Mouse (Mus musculus): Measurements from ENCODE around the gene Eif5. TPM values are rescaled to one million over a fixed set of nuclear protein-coding genes. Genes with fewer than 3 reads are reported as not detected.
A peak's percentile ranks its signal among the peaks of the same experiment; 100 is the strongest.

Eif5 gene
- polyA plus RNA-seq (2015; fragmentation: Nextera tagmentation; extraction: Ambion mirVana), result 372 and 404 TPM in 2 replicates

GRCm38 (mm10) chr12:111537796-111538291, at the start of gene Eif5:
Eif5 (plus strand) TSS chr12:111538016.
- peak; percentile 99 for ATAC-seq (replicated peaks; ENCODE audit: insufficient number of reproducible peaks, insufficient read depth, low FRiP score, low read depth)
- H3K9me3 ChIP-seq (replicated peaks), result no peaks in the 10 kb centered on the region
- peak within 1 kb of the TSS; percentile 77 for H3K4me3 ChIP-seq
- H3K36me3 ChIP-seq, result peaks cover 39% of the 10 kb centered on the region
- peak within 1 kb of the TSS; percentile 97 for H3K27ac ChIP-seq
- WGBS, result under 1% methylated on average over 46 of the region's 47 CpGs
- peak within 1 kb of the TSS; percentile 75 for H3K4me2 ChIP-seq
- H3K27me3 ChIP-seq, result no peaks in the 10 kb centered on the region
- peaks cover 42% of the 10 kb centered on the region for H3K4me1 ChIP-seq (replicated peaks)
- peak within 1 kb of the TSS; percentile 98 for H3K9ac ChIP-seq

- Histone ChIP-seq H3K4me2 (no peak overlapping the region), H3K9me3 (replicated peaks) (no peaks in the 10 kb centered on the region), H3K27me3 (peaks cover 56% of the 10 kb centered on the region), H3K36me3 (no peaks in the 10 kb centered on the region), H3K4me3 (no peak overlapping the region), H3K9ac (no peak overlapping the region), H3K4me1 (replicated peaks) (peaks cover 19% of the 10 kb centered on the region), H3K27ac (no peak overlapping the region)
- ATAC-seq (replicated peaks; ENCODE audit: insufficient number of reproducible peaks, insufficient read depth, low FRiP score, low read depth), result no peak
- 70% methylated on average over 11 of the region's 11 CpGs for WGBS
These were observed 48.5 kb upstream of the Eif5 start for GRCm38 (mm10) chr12:111489261-111489865.

- Histone ChIP-seq H3K9ac (no peak overlapping the region), H3K4me2 (no peak overlapping the region), H3K36me3 (no peaks in the 10 kb centered on the region), H3K27me3 (peaks cover 5% of the 10 kb centered on the region), H3K4me3 (no peak overlapping the region), H3K27ac (no peak overlapping the region), H3K9me3 (replicated peaks) (no peaks in the 10 kb centered on the region), H3K4me1 (replicated peaks) (no peaks in the 10 kb centered on the region)
- WGBS, result 67% methylated on average over 4 of the region's 4 CpGs
- no peak for ATAC-seq (replicated peaks; ENCODE audit: insufficient number of reproducible peaks, insufficient read depth, low FRiP score, low read depth)
These were observed 42.9 kb upstream of the Eif5 start for GRCm38 (mm10) chr12:111494931-111495330.

- Histone ChIP-seq H3K9ac (no peak overlapping the region), H3K4me2 (no peak overlapping the region), H3K27ac (no peak overlapping the region), H3K36me3 (no peaks in the 10 kb centered on the region), H3K4me1 (replicated peaks) (no peaks in the 10 kb centered on the region), H3K9me3 (replicated peaks) (no peaks in the 10 kb centered on the region), H3K4me3 (no peak overlapping the region), H3K27me3 (no peaks in the 10 kb centered on the region)
- WGBS, result 44% methylated on average over 2 of the region's 2 CpGs
- no peak for ATAC-seq (replicated peaks; ENCODE audit: insufficient number of reproducible peaks, insufficient read depth, low FRiP score, low read depth)
These were observed 40.7 kb upstream of the Eif5 start for GRCm38 (mm10) chr12:111497076-111497475.

- H3K9me3 ChIP-seq (replicated peaks), result no peaks in the 10 kb centered on the region
- ATAC-seq (replicated peaks; ENCODE audit: insufficient number of reproducible peaks, insufficient read depth, low FRiP score, low read depth), result no peak
- WGBS, result 60% methylated on average over 5 of the region's 5 CpGs
- H3K4me3 ChIP-seq, result no peak overlapping the region
- H3K36me3 ChIP-seq, result no peaks in the 10 kb centered on the region
- peaks cover 11% of the 10 kb centered on the region; the same call in 1 of the 2 replicates for H3K27me3 ChIP-seq
- peaks cover 2% of the 10 kb centered on the region for H3K4me1 ChIP-seq (replicated peaks)
- H3K9ac ChIP-seq, result no peak overlapping the region
- no peak overlapping the region for H3K27ac ChIP-seq
- no peak overlapping the region for H3K4me2 ChIP-seq
These were observed 38.2 kb upstream of the Eif5 start for GRCm38 (mm10) chr12:111499617-111500016.

- Histone ChIP-seq H3K27me3 (peaks cover 13% of the 10 kb centered on the region; the same call in 1 of the 2 replicates), H3K4me3 (no peak overlapping the region), H3K9me3 (replicated peaks) (no peaks in the 10 kb centered on the region), H3K36me3 (no peaks in the 10 kb centered on the region), H3K9ac (no peak overlapping the region), H3K27ac (no peak overlapping the region), H3K4me2 (no peak overlapping the region), H3K4me1 (replicated peaks) (peaks cover 4% of the 10 kb centered on the region)
- 24% methylated on average over 5 of the region's 5 CpGs for WGBS
- ATAC-seq (replicated peaks; ENCODE audit: insufficient number of reproducible peaks, insufficient read depth, low FRiP score, low read depth), result no peak
These were observed 37.1 kb upstream of the Eif5 start for GRCm38 (mm10) chr12:111500725-111501124.

GRCm38 (mm10) chr12:111503063-111503567, 34.7 kb upstream of the Eif5 start:
- no peaks in the 10 kb centered on the region for H3K9me3 ChIP-seq (replicated peaks)
- no peak for ATAC-seq (replicated peaks; ENCODE audit: insufficient number of reproducible peaks, insufficient read depth, low FRiP score, low read depth)
- no peaks in the 10 kb centered on the region for H3K36me3 ChIP-seq
- H3K4me2 ChIP-seq, result no peak overlapping the region
- no peak overlapping the region for H3K27ac ChIP-seq
- H3K27me3 ChIP-seq, result peaks cover 13% of the 10 kb centered on the region; the same call in 1 of the 2 replicates
- peaks cover 4% of the 10 kb centered on the region for H3K4me1 ChIP-seq (replicated peaks)
- no peak overlapping the region for H3K4me3 ChIP-seq
- WGBS, result 64% methylated on average over 12 of the region's 12 CpGs
- no peak overlapping the region for H3K9ac ChIP-seq

GRCm38 (mm10) chr12:111503571-111503970, 34.2 kb upstream of the Eif5 start:
- Histone ChIP-seq H3K4me3 (no peak overlapping the region), H3K9me3 (replicated peaks) (no peaks in the 10 kb centered on the region), H3K27ac (no peak overlapping the region), H3K27me3 (peaks cover 13% of the 10 kb centered on the region; the same call in 1 of the 2 replicates), H3K36me3 (no peaks in the 10 kb centered on the region), H3K9ac (no peak overlapping the region), H3K4me2 (no peak overlapping the region), H3K4me1 (replicated peaks) (peaks cover 4% of the 10 kb centered on the region)
- 60% methylated on average over 5 of the region's 5 CpGs for WGBS
- ATAC-seq (replicated peaks; ENCODE audit: insufficient number of reproducible peaks, insufficient read depth, low FRiP score, low read depth), result no peak

- H3K9ac ChIP-seq, result no peak overlapping the region
- ATAC-seq (replicated peaks; ENCODE audit: insufficient number of reproducible peaks, insufficient read depth, low FRiP score, low read depth), result peak; percentile 60
These were observed 32.9 kb upstream of the Eif5 start for GRCm38 (mm10) chr12:111504904-111505303.

GRCm38 (mm10) chr12:111507001-111507400, 30.8 kb upstream of the Eif5 start:
- Histone ChIP-seq H3K4me1 (replicated peaks) (peaks cover 4% of the 10 kb centered on the region), H3K9ac (no peak overlapping the region), H3K27me3 (peaks cover 13% of the 10 kb centered on the region; the same call in 1 of the 2 replicates), H3K27ac (no peak overlapping the region), H3K36me3 (no peaks in the 10 kb centered on the region), H3K4me3 (no peak overlapping the region), H3K9me3 (replicated peaks) (no peaks in the 10 kb centered on the region), H3K4me2 (no peak overlapping the region)
- ATAC-seq (replicated peaks; ENCODE audit: insufficient number of reproducible peaks, insufficient read depth, low FRiP score, low read depth), result no peak
- WGBS, result 48% methylated on average over 5 of the region's 5 CpGs

More at GRCm38 (mm10) chr12:111504904-111505303, 32.9 kb upstream of the Eif5 start:
- H3K27me3 ChIP-seq, result peaks cover 13% of the 10 kb centered on the region; the same call in 1 of the 2 replicates
- peak overlapping the region; percentile 44 for H3K4me2 ChIP-seq
- no peaks in the 10 kb centered on the region for H3K36me3 ChIP-seq
- no peak overlapping the region for H3K27ac ChIP-seq
- peaks cover 4% of the 10 kb centered on the region for H3K4me1 ChIP-seq (replicated peaks)
- 3% methylated on average over 12 of the region's 12 CpGs for WGBS
- no peak overlapping the region for H3K4me3 ChIP-seq
- no peaks in the 10 kb centered on the region for H3K9me3 ChIP-seq (replicated peaks)

- no peak for ATAC-seq (replicated peaks; ENCODE audit: insufficient number of reproducible peaks, insufficient read depth, low FRiP score, low read depth)
These were observed 29.9 kb upstream of the Eif5 start for GRCm38 (mm10) chr12:111507962-111508361.

More at GRCm38 (mm10) chr12:111507962-111508361, 29.9 kb upstream of the Eif5 start:
- Histone ChIP-seq H3K4me2 (no peak overlapping the region), H3K27me3 (peaks cover 13% of the 10 kb centered on the region; the same call in 1 of the 2 replicates), H3K4me1 (replicated peaks) (peaks cover 4% of the 10 kb centered on the region), H3K4me3 (no peak overlapping the region), H3K9me3 (replicated peaks) (no peaks in the 10 kb centered on the region), H3K36me3 (no peaks in the 10 kb centered on the region), H3K9ac (no peak overlapping the region), H3K27ac (no peak overlapping the region)
- 82% methylated on average over 10 of the region's 10 CpGs for WGBS

All from heart, embryonic 15.5 days (tissue).